Mouse (Mus musculus): Measurements from ENCODE around the gene Gnaq.
"Not testable (repeated sequence)": the region's sequence is repeated elsewhere in the genome, so short reads cannot be mapped to it uniquely, and the experiment has no call there.

The Gnaq gene

DNA sequence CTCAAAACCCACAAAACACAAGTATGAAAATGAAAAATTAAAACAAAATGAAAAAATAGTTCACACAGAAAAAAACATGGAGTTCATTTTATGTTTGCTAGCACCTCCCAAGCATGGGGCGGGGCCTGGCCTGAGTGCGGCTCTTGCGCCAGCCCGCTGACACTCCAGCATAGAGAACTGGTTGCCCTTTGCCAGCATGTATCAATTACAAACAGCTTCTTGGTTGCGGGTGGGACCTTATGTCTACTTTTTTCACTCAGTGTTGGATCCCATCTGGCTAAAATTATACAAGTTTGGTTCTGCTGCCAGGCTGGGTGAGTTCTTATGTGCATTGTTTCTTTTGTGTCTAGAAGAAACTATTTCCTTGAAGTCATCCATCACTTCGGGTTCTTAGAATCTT is 14.8 kb downstream of the Gnaq start:
- DNase-seq (ENCODE audit: low read depth): no peak

DNA sequence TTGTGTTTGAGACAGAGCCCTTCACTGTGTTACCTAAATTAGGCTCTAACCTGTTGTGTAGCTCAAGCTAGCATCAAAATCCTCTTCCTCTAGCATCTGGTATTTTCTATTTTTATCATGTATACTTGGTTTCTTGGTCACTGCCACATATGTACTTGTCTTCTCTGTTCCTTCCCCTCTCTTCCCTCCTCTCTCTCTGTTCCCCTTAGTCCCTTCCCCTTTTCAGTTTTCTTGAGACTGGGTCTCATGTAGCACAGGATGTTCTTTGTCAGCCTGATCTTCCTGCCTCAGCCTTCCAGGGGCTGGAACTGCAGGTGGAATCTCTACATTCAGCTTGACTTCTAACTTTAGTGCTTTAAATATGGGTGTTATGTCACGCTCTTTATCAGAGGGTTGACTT is 16.5 kb downstream of the Gnaq start:
- DNase-seq (ENCODE audit: low read depth): no peak

DNA sequence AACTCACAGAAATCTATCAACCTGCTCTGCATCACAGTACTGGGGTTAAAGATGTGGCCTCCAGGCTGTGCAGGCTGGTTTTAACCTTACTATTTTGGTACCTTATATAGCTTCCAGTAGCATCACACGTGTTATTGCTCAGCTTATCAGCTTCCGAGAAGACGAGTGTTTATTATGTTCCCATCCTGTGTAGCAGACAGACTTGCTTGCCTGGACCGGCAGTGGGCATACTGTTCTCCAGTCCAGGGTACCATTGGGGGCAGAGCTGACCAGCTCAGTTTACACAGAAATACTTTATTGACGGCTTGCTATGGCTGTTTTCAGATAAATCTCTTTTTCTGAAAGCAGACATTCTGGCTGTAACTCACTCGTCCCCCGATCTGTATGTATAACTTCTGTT is 17.7 kb downstream of the Gnaq start:
- DNase-seq (ENCODE audit: low read depth): no peak

DNA sequence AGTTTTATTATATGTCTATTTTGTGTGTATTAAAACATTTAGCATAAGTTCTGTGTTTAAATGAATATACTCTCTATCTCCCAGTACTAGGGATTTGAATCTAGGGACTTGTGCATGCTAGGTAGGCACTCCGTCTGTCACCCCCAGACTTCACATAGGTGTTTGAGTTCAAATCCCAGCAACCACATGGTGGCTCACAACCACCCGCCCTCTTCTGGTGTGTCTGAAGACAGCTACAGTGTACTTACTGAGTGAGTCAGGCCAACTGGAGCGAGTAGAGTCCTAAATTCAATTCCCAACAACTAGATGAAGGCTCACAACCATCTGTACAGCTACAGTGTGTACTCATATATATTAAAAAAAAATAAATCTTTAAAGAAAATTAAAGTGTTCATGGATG is 21.2 kb downstream of the Gnaq start:
- DNase-seq (ENCODE audit: low read depth): no peak

GRCm38 (mm10) chr19:16154480-16154879 is 21.8 kb downstream of the Gnaq start:
- DNase-seq (ENCODE audit: low read depth): no peak

DNA sequence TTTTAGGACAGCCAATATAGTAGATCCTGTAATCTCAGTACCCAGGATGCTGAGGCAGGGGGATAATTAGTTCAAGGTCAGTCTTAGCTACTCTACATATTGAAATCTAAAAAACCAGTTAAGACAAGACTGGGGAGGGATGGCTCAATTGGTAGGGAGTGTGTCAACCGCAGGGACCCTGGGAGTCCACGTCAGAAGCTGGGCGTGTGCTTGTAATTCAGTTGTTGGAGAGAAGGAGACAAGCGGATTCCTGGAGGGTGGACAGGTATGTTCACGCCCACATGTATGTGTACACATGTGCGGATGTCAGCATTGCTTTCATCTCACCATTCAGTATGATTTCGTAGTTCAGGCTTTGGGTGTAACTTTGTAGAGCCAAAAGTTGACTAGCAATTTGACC is 24.5 kb downstream of the Gnaq start:
- DNase-seq (ENCODE audit: low read depth): no peak

DNA sequence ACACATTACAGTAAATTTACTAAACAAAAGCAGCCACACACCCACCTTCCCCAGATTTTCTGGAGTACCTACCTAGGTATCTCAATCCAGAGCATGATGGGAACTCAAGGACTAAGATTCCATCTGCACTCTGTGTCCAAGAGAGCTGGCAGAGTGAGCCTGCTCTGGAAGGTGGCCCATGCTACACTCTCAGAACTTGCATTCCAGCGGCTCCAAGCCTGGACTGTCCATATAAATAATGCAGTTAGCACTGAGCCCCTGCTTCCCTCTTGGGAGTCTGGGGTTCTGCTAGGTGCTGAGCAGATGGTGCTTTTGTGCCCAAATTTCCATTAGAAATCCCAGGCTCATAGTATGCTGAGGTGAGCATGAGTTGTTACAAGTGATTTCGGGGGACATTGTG is 28.1 kb downstream of the Gnaq start:
- no peak for DNase-seq (ENCODE audit: low read depth)

DNA sequence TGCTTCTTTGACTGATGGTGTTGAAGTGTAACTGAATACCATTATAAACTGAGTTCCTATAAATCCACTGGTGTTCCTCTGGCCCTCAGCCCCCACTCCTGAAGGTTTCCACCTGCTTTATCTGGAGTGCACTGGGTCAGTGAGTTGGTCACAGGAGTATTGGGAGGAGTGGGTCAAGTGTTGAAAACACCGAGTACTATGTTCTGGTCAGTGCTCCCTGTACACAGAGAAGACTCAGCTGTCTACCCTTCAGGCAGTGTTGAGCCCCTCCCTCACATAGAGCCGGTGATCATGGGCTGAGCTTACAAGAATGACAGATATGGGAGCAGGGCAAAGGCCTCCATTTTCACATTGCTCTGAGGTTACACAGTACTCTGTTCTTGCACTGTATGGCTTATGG is 28.6 kb downstream of the Gnaq start:
- no peak for DNase-seq (ENCODE audit: low read depth)

- DNase-seq (ENCODE audit: low read depth): not testable (repeated sequence)
Measured at GRCm38 (mm10) chr19:16164396-16164795, 31.8 kb downstream of the Gnaq start.

DNA sequence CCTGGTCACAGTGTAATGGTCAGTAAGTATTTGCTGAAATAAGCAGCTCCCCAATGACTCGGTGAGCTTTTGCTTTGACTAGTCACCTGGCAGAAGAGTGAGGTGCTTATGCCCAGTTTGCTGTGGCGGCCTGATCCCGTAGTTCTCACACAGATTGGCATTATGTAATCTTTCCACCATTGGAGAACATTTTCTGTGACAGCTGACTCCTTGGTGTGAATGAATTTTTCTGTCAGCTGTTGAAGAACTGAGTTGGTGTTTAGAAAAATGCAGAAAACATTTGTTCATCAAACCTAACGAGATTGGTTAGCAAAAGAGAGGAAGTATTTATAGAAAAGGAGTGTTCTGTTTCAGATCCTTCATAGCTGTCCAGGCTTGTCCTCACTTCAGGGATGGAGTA is 34.6 kb downstream of the Gnaq start:
- peak; percentile 56 for DNase-seq (ENCODE audit: low read depth)

DNA sequence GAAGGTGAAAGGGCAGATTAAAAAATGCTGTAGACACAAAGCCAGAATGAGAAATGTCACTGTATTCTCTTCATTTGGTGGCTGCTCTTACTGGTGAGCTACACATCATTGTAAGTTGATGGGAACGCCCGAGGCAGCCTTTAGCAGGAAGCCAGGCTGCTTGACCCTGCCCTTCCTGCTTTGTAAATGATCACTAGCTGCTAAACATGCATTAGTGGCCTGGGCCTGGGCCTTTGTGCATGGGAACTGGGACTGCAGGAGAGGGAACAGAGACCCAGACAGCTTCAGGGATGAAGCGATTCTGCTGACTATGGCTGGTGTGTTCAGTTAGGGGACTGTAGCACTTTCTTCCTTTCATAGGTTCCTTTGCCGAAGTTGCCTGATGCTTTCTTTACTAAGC is 35.6 kb downstream of the Gnaq start:
- no peak for DNase-seq (ENCODE audit: low read depth)

DNA sequence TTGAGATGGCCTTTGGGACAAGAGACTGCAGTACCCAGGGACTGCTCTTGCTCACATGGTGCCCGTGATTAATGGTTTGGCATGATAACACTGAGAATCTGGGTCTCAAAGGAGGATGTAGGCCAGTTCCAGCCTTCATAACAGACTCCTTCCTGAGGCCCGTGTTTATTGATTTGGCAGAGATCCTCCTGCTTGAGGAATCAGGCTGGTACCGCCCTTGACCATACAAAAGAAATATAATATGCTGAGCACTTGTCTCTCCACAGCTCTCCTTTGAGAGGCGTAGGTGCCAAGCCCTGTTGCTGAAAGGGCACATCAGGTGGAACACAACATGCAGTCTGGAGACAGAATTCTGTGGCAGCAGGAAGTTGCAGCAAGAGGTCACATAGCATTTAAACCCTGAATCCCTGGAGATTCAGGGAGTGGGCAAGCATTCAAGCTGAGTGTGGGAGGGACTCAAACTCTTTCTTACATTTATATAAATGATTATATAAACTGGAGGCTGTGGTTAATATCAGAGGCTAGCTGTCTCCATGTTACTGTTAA is 36.1 kb downstream of the Gnaq start:
- DNase-seq (ENCODE audit: low read depth): peak; percentile 68

- no peak for DNase-seq (ENCODE audit: low read depth)
Measured at GRCm38 (mm10) chr19:16170724-16171123, 38.1 kb downstream of the Gnaq start.

DNA sequence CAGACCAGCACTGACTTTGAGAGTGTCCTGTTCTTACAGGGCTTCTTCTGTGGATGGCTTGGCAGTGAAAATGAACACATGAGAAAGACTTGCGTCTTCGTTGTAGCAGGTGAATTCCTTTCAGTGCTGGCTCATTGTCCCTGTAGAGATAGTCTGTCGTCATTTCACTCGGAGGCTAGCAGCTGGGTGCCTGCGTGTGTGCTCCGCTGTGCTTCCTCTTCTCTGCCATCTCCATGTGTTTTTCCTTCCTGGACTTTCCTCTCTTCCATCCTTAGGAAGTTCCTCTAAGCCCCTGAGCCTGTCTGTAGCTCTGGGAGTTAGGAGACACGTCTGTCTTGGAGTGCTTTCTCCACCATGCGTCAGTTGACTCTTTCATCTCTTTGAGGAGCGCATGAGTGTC is 41.1 kb downstream of the Gnaq start:
- no peak for DNase-seq (ENCODE audit: low read depth)

DNA sequence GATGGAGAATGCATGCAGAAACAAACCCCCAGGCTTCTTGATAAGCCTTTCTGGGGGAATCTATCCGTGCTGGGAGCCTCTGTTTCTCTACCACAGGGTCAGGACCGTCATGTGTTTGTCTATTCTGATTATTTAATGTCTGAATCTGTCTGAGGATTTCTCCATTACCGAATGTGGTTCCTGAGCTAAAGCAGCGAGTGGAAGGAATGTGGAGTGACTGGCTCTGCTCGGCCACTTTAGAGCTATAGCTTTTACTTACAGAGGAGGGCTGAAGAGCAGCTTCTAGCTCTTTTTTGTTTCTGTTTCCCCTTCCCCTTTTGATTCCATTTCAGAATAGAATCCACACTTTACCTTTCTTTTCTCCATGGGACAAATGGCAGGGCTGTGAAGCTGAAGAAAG is 43.8 kb downstream of the Gnaq start:
- DNase-seq (ENCODE audit: low read depth): no peak

DNA sequence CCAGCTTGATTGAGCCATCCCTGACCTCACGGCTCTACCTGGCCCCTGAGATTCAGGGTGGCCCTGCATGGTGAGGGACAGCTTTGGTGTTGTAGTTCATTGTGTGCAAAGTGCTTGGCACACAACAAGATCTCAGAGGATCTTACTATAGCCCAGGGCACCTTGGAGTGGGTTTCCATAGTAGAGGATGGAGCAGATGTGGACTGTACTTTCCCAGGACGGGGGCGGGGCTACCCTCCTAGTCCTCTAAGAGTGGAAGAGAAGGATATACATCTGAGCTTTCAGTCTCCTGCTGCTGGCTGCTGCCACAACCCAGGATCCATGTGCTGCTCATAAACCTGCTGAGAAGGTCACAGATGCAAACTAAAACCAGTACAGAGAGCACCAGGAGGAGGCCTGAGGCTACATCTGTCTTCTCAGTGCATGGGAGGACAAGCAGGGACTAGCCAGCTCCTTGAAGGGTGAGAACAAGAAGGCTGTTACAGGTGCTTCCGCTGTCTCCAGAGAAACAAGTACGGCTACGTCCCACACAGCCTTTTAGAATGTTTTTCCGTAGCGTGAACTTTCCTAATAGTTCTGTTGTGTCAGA is 44.6 kb downstream of the Gnaq start:
- DNase-seq (ENCODE audit: low read depth): no peak

- no peak for DNase-seq (ENCODE audit: low read depth)
Measured at GRCm38 (mm10) chr19:16181258-16181657, 48.6 kb downstream of the Gnaq start.

- DNase-seq (ENCODE audit: low read depth): no peak
Measured at GRCm38 (mm10) chr19:16181852-16182475, 49.3 kb downstream of the Gnaq start.

DNA sequence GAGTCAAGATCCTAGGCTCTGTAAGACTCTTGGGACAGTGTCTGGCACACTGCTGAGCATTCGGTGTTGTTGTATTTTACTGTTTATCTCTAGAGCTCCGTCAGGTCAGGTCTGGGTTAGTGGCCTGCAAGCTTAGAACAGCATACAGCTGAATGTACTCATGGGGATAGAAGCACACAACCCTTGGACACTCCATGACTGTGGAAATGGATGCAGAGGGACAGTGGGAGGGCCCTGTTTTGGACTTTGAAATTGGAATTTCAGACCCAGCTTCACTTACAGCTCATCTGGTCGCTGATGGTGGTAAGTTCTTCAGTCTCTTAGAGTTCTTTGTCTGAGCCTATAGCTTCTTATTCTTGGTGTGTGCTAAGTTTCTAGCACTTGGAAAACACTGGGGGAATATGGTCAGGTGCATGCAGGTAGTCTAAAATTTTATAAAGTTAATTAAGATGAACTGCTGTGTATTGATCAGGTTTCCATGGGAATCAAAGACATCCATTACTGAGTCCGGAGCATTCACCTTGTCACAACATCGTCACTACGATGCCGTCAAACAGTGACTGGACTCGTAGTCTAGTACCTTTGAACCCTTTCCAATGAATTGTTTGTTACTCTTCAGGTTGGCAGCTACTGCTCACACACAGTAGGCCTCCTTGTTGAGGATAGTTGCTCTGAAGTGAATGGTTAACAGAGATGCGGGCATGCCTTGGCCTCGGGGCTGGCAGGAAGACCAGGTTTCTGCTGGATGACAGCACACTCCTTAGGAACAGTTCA is 51.1 kb downstream of the Gnaq start:
- no peak for DNase-seq (ENCODE audit: low read depth)

DNA sequence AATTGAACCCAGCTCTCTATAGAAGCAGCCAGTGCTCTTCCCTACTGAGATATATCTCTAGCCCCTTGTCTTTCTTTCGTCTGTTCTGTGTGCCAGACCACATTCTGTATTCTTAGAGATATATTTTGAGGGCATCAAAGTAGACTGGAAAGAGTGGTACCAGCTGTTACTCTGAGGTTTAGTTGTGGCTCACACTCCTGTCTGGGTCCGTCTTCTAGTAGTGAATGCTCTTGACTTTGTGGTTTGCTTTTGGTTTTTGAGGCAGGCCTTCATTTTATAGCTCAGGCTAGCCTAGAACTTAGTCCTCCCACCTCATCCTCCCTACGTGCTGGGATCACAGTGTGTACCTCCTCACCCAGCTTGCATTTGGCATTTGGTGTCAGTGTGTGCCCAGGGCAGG is 54.4 kb downstream of the Gnaq start:
- no peak for DNase-seq (ENCODE audit: low read depth)

- DNase-seq (ENCODE audit: low read depth): no peak
Measured at GRCm38 (mm10) chr19:16187952-16188351, 55.3 kb downstream of the Gnaq start.

DNA sequence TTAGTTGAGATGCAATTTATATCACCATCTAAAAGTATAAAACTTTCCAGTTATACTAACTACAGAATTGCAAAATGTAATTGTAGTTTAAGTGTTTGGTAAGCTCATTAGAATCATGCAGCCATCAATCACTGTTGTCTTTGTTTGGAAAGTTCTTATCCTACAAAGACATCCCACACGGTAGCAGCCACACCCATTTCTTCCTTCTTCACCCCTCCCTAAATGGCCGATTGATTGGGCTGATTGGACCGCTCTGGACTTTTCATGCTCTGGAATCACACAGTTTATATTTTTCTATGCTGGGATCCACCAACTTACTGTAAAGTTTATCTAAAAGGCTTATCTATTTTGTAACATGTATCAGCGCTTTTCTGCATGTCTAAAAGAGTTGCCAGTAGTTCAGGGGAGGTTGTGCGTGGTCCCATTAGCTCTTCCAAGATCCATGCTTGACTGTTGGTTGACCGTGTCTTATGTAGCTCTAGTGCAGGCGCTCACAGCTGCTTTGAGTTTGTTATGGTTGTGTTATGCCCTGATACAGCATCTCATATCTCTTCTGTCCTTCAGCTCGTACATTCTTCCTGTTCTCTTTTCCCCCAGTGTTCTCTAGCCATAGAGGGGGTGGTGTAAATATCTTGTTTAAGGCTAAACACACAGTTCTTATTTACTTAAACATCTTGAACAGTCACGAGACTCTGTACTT is 56.6 kb downstream of the Gnaq start:
- no peak for DNase-seq (ENCODE audit: low read depth)

- no peak for DNase-seq (ENCODE audit: low read depth)
Measured at GRCm38 (mm10) chr19:16198162-16198561, 65.5 kb downstream of the Gnaq start.
